Mouse (Mus musculus): Measurements from ENCODE around the gene Amigo3. TPM values are rescaled to one million over a fixed set of nuclear protein-coding genes. Genes with fewer than 3 reads are reported as not detected.
A peak's percentile ranks its signal among the peaks of the same experiment; 100 is the strongest.

Amigo3 gene
- total RNA-seq, 2 experiments from 2014 or later, result 1.9 to 2.2 TPM

DNA sequence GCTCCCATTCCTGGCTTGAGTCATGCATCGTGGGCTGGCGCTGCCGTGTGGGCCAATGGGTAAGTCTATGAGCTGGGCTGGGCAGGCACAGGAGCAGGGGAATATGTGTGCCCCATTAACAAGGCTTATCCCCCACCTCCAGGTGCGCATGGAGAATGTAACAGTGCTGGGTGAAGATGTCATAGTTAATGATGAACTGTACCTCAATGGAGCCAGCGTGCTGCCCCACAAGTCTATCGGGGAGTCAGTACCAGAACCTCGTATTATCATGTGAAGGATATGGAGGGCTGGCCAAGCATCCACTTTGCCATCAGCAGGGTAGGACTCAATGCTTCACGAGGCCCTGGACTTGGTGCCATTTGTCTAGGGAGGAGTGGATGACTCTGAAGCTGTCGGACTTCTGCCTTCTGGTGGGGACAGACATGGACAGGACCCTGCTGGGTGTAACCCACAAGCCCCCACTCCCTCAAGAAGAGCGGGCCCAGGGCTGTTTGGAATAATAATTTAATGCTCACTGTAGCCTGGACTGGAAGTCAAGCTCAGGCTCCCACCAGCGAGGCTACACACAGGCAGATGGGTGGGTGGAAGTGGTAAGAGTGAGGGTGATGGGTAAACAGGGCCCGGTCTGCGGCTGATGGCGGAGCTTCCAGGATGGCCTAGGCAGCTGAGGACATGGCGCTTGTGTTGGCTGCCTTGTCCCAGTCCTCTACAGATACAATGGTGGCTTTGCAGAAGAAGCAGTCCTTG is 1.6 kb upstream of the Amigo3 start:
- intact Hi-C loops (cut with DNase I), result loop anchor here (5.0 kb wide), 1 partner anchor 64 kb away; the partner anchor contains the start of gene Inka1
- DNase-seq, result no peak

DNA sequence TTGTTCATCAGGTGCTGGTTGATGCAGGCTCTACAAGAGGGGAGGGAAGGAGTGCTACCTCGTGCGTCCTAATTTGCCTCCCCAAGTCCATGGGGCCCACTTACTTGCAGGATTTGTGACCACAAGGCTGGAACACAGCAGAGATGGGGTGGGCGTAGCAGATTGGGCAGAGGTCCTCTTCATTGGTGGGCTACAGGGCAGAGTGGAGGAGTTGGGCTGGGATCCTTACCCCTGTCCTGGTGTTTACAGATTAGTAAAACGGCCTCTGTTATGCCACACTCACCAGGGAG is 1.1 kb upstream of the Amigo3 start:
- intact Hi-C loops (cut with DNase I), result loop anchor here (2.0 to 5.0 kb wide), 2 partner anchors 65 to 147 kb away; partner anchors contain the start of gene Inka1
- no peak for DNase-seq

DNA sequence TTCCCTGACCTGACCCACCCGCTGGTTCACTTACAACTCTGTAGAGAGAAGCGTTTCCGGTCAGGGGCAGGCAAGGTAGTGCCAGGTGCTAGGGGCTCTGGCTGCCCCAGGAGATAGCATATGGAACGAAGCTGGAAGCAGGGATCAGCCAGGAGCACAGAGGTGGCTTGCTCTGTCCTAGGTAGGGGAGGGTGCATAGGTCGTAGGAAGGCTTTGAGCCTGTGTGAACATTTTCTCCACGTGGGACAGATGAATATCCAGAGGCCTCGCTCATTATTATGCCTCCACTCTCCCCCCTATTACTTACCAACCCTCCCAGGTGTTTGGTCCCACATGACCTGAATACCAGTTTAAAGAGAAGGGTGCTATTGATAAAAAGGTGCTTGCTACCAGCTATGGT is 548 bp upstream of the Amigo3 start:
- intact Hi-C loops (cut with DNase I), result loop anchor here (2.0 to 5.0 kb wide), 2 partner anchors 65 to 148 kb away; partner anchors contain the start of gene Inka1
- DNase-seq, result no peak

DNA sequence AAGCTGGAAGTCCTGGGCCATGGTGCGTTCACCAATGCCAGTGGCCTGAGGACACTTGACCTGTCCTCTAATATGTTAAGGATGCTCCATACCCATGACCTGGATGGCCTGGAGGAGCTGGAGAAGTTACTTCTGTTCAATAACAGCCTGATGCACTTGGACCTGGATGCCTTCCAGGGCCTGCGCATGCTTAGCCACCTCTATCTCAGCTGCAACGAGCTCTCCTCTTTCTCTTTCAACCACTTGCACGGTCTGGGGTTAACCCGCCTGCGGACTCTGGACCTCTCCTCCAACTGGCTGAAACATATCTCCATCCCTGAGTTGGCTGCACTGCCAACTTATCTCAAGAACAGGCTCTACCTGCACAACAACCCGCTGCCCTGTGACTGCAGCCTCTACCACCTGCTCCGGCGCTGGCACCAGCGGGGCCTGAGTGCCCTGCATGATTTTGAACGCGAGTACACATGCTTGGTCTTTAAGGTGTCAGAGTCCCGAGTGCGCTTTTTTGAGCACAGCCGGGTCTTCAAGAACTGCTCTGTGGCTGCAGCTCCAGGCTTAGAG is 786 bp downstream of the Amigo3 start:
- DNase-seq, result no peak
- intact Hi-C loops (cut with DNase I), result loop anchor here (2.0 to 5.0 kb wide), 2 partner anchors 66 to 149 kb away; partner anchors contain the start of gene Inka1

DNA sequence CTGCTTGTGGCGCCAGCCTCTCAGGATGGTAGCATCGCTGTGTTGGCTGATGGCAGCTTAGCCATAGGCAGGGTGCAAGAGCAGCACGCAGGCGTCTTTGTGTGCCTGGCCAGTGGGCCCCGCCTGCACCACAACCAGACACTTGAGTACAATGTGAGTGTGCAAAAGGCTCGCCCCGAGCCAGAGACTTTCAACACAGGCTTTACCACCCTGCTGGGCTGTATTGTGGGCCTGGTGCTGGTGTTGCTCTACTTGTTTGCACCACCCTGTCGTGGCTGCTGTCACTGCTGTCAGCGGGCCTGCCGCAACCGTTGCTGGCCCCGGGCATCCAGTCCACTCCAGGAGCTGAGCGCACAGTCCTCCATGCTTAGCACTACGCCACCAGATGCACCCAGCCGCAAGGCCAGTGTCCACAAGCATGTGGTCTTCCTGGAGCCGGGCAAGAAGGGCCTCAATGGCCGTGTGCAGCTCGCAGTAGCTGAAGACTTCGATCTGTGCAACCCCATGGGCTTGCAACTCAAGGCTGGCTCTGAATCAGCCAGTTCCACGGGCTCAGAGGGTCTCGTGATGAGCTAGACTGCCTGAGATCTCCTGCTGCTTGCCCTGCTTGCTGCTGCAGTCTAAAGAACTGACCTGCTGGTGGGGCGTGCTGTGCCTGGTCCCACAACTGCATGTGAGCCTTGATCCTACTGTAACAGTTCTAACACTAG is 1.5 kb downstream of the Amigo3 start:
- intact Hi-C loops (cut with DNase I), result loop anchor here (5.0 kb wide), 1 partner anchor 67 kb away; the partner anchor contains the start of gene Inka1
- DNase-seq, result no peak

DNA sequence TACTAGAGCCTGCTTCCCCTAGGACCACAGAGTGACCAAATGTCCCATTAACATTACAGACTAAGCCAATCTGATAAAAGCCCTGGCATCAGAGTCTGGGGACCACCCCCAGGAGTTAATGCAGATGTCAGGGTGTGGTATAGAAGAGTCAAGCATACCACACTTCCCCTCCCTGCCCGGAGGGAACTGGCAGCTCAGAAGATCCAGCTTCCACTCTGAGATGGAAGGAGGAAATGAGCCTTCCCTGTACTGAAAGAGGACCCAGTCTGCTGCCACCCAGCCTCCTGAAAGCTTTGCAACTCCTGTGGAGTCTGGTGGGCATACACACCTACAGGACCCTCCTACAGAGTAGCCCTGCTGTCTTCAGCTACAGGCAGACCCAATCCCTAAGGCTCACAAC is 2.1 kb downstream of the Amigo3 start:
- DNase-seq, result no peak

DNA sequence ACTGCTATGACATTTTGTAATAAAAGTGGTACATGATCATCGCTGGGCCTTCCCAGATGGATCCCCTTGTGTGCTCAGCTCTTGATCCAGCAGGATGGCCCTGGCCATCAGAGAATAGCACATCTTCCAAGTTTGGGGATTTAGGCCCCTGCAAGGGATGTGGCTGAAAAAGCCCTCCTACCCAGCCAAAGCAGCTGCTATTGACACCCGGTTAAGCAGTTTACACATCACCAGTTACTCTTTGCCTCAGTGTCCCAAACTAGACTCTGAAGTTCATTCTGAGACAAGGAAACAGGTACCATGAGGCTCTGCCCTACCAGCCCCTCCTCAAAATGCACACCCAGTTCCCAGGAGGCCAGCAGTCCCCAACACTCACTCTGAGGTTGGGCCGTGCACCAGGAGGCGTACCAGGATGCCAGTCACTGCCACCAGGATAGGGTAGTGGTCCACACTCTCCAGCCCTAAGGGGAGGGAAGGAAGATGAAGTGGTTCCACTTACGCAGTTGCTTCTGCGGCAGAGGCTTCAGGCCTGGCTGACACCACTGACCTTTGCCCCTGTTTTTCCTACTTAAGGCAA is 2.8 kb downstream of the Amigo3 start:
- intact Hi-C loops (cut with DNase I), result no loop called here
- no peak for DNase-seq

More for the DNA sequence above, 2.1 kb downstream of the Amigo3 start:
- intact Hi-C loops (cut with DNase I), result no loop called here

DNA sequence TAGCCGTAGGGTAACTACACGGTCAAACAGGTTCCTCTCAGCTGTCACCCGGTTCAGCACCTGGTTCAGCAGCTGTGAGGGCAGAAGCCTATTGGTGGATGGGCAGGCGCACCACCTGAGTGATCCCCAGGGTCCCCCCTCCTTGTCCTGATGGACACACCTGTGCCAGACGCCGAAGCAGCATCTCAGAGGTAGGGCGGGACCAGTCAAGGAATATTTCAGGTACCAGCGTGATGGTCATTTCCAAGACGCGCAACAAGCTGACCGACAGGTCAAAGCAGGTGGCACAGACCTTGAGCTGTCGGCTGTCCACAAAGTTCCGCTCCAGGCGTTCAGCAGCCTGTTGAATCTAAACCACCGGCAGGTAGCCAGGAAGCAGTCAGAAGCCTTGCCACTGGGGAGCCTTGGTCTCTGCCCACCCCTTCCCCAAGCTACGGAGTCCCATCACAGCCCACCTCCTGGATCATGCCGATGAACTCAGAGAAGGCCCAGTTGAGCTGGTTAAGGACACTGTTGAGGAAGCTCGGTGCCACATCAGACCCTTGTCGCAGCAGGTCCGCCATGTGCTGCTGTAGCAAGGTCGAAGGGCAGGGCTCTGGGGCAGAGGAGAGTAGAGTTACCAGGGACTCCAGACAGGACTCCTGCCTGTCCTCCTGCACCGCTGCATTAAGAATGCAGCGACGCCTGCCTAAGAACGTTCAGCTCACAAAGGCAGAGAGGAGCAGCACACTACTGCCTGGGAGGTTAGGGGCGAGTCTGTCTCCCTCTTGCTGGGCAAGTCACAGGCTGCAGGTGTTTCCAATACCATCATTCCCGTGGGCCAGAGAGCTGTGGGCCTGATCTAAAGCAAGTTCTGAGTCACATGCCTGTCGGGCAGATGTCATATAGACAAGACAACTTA is 3.7 kb downstream of the Amigo3 start:
- DNase-seq, result no peak
- intact Hi-C loops (cut with DNase I), result no loop called here

DNA sequence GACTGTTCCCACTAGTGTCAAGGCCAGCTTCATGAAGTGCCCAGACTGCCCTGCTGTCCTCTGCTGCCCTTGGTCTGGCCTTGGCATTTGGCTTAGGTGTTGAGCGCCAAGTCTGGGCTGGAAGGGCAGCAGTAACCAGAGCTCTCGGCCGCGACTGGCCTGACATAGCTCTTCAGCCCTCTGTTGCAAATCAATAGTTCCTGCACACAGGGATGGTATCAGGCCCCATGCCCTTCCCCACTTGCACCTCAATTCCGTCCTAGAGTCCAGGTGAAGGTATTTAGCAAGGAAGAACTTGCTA is 4.3 kb downstream of the Amigo3 start:
- intact Hi-C loops (cut with DNase I), result no loop called here
- peak; percentile 71 to 76 for DNase-seq

DNA sequence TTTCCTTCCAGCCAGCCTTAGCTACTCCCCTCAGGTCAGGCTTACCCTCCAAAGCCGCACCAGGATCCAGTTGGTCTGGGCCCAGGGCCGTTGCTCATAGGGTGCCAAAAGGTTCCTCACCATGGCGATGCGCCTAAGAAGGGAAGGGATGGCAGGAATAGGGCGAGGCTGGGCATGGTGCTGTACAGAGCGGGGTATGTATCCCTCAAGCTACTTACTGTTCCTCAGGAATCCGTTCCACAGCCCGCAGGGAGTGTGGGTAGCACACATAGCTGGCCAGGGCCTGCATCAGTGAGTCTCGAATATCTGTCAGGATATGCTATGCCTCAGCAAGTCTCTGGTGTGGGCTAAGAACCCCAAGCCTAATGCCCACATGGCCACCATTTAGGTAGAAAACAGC is 5.3 kb downstream of the Amigo3 start:
- intact Hi-C loops (cut with DNase I), result no loop called here
- no peak for DNase-seq

DNA sequence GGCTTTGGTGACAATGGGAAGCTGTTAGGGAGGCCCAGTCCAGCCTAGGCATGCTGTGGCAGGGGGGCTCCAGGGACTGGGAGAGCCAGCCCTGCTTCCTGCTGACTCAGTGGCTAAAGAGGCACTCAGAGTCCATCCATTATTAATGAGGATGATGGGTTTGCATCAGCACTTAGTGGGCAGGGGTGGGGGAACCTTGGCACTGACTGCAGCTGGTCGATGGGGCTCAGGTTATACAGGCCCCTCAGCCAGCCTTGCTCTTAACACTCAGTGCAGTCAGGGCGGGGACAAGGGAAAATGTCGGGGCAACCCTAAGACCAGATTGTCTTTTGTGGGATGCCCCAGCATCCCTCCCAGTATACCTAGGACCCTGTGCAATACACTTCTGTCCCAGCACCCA is 9.2 kb downstream of the Amigo3 start:
- intact Hi-C loops (cut with DNase I), result no loop called here
- no peak for DNase-seq

DNA sequence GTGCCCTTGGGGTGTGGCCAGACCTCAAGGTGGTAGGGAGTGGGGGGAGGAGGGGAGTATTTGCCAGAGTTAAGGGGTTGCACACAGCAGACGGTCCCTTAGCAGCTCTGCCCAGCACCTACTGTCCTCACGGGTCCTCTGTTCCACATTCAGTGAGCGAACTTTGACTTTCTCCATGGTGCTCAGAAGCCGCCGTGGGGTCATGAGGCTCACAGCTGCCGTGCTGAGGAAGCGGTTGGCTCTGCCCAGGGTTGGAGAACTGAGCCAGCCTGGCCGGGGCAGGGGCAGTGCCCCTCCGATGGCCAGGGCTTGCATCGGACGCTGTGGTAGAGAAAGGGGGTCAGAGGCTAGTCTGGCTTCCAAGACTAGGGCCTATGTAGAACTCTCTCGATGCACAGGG is 10.4 kb downstream of the Amigo3 start:
- DNase-seq, result no peak
- intact Hi-C loops (cut with DNase I), result no loop called here

DNA sequence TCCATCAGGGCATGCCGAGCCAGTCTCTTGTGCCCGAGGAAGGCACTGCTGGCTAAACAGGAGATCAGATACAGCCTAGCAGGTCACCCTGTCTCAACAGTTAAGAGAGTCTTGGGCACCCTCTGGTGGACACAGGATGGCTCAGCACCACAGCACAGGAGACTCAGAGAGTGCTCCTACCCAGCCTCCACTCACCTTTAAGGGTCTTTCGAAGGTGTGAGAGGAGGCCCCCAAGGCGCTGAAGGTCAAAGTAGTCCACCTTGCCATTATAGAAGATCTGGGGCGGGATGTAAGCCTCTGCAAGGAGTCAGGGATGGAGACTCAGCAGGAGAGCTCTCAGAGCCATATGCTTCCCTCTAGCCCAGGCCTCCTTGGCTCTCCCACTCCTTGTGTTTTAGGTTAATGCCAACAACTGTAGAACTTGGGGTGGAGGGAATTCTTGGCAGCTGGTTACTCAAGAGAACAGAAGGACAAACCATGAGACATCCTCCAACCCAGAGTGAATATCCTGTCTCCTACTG is 12.6 kb downstream of the Amigo3 start:
- intact Hi-C loops (cut with DNase I), result loop anchor here (1.0 kb wide), 1 partner anchor 102 kb away; no protein-coding TSS in a partner anchor
- DNase-seq, result peak; percentile 74 to 79

DNA sequence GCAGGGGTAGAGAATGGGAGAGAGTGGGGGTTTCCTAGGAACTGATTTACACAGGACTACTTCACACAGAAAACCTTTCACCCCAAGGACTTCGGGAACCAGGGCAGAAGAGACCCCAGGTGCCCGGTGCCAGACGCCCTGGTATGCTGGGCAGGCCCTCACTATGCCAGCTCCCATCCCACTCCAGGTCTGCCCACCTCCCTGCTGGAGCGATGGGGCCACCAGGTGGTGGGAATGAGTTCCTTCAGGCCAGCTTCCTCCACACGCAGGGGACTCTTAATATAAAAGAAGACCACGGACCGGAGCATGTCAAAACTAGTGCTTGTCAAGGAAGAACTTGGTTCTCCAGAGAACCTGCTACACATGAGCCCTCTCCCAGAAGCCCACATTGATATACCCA is 14.2 kb downstream of the Amigo3 start:
- no peak for DNase-seq
- intact Hi-C loops (cut with DNase I), result no loop called here

DNA sequence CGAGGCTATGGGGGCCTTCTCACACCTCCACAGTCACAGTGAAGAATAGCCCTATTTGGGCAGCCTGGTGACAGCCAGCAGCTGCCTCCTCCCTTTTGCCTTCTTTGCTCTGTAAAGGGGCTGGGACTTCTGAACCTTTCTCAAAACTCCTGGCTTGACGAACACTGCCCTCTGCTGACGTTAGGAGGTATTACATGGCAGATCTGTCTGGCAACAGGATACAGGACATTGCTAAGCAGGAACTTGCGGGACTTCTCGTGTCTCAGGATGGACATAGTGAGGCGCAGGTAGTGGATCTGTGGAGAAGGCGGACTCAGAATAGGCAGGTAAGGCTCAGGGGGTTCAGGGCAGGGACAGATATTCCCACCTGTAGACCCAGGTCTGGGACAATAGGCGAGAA is 14.9 kb downstream of the Amigo3 start:
- DNase-seq, result peak; percentile 91 to 95
- intact Hi-C loops (cut with DNase I), result loop anchor here (1.0 kb wide), 1 partner anchor 164 kb away; no protein-coding TSS in a partner anchor

DNA sequence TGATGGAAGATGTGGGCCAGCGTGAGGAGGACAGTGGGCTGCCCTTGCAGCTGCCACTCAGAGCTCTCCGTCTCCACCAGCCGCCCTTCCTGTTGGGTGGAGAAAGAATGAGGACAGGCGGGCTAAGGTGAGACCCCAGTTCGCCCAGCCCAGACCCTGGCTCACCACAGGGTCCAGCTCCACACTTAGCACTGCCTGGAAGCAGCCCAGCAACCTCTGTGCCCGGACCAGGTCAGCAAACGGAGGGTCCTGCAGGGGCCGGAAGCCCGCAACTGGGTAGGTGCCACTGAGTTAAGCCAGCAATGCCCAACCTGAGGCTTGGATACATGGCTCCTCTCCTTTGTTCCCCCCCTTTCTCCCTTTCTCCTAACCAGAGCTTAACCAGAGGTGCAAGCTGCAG is 16.0 kb downstream of the Amigo3 start:
- intact Hi-C loops (cut with DNase I), result no loop called here

DNA sequence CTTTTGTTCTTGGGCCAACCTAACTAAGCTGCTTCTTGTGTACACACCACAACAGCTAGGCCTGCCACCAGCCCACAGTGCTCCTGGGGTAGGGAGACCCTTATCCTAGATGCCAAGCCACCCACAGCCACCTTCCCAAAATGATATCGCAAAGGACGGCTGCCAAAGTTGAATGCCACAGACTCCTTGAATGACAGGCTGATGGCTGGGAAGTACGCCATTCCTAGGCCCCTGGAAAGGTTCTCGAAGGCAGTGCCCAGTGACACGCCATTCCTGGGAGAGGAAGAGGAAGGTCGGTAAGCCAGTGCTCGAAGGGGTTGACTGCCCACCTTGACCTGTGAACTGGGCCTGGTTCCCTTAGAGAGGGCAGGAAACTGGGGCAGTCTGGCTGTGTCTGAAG is 16.6 kb downstream of the Amigo3 start:
- no peak for DNase-seq
- intact Hi-C loops (cut with DNase I), result no loop called here

More for the DNA sequence above, 16.0 kb downstream of the Amigo3 start:
- no peak for DNase-seq

DNA sequence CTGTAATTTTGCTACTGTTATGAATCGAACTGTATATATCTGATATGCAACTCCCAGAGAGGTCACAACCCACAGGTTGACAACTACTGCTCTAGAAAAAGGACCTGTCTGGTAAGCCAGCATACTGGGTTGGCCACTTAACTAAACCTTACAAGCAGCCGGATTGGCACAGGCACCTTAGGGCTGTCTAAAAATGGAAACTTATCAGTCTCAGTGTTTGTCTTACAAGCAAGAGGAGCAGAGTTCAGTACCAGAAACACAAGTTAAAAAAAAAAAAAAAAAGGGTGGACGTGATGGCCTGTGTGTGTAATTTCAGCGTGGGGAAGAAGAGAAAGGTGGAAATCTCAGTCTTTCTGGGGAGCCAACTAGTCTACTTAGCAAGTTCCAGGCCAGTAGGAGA is 18.8 kb downstream of the Amigo3 start:
- intact Hi-C loops (cut with DNase I), result no loop called here
- no peak for DNase-seq

DNA sequence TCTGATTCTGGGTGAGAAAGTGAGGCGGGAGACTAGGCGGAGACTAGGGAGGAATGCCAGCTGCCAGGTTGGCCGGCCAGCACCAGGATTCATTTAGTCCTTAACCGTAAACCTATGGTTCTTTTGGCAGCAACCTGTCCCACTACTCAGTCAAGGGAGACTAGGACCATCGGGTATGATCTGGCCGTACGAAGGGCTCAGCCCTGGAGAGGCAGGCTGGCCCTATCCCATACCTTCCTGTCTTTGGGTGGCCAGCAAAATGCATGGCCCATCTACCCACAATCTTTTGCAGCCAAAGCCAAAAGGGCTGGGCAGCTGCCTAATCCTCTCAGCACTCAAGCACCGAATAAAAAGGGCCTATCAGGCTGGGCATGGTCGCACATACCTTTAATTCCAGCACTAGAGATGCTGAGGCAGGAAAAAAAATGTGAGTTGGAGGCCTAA is 19.5 kb downstream of the Amigo3 start:
- DNase-seq, result no peak
- intact Hi-C loops (cut with DNase I), result no loop called here

Data from heart, postnatal 10 days (tissue).